Mouse (Mus musculus) frontal cortex, postnatal 10 days (tissue): ENCODE measurements around the gene Trak1.
"Not testable (repeated sequence)": the region's sequence is repeated elsewhere in the genome, so short reads cannot be mapped to it uniquely, and the experiment has no call there.

Experiments
- DNase-seq, 2 experiments: peaks; one replicate each; pipeline ENCODE4 v3.0.0; 2022; ENCODE audit warnings: low spot score in 2 of 2, mixed read lengths in 1 of 2

The Trak1 gene

DNA sequence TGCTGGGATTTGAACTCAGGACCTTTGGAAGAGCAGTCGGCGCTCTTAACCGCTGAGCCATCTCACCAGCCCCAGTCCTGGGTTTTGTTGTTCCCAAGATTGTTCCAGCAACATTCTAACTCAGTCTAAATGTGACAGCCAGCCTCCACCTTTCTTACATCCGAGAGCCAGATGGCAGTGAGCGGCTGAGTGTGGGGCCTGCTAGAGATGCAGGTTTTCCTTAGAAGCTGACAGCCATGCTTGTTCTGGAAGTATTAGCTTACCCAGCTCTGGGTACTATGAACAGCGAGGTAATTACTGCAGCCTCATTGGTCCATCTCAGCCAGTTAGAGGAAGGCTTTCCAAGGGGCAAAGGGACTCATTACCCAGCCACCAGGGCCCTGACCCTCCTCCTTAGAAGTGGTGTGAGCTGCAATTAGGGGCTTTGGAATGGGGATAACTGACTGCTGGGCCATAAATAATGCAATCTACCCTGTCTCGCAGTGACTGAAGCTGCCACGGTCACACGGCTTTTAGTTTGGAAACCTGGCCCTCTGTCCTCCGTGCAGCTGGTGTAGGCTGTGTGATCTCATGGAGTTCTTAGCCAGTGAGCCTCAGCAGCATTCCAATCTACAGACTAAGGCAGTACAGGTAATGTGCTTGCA, 22.1 kb downstream of the Trak1 start:
- DNase-seq = no peak

DNA sequence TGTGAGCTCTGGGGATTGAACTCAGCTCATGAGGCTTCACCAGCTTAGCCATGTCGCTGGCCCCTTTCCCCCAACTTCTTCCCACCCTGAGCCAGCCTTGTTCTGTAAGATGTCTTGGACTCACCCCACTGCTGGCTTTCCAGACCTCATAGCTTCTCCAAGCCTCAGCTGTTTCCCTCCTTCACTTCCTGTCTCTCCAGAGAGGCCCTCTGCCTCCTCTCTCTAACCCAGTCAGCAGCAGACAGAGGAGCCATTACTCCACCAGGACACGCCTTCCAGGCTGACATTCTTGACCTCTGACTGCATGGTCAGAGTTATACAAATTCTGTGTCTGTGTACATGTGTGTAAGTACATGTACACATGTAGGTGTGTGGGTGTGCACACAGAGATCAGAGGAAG, 23.1 kb downstream of the Trak1 start:
- DNase-seq = no peak

DNA sequence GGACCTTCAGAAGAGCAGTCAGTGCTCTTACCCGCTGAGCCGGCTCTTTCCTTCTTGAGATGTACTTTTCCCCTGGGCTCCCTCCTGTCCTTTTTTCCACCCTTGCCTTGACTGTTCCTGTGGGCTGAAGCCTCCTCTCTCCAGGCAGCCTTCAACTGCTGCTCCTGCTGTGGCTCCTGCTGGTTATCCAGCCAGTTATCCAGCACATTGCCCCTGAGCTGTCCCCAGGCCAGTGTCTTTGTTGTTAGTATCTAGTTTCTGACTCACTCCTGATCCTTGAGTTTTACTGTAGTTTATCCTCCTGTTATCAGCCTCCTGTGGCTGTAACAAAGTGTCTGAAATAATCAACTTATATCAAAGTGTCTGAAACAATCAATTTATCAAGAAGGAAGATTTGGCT, 23.8 kb downstream of the Trak1 start:
- no peak for DNase-seq

DNA sequence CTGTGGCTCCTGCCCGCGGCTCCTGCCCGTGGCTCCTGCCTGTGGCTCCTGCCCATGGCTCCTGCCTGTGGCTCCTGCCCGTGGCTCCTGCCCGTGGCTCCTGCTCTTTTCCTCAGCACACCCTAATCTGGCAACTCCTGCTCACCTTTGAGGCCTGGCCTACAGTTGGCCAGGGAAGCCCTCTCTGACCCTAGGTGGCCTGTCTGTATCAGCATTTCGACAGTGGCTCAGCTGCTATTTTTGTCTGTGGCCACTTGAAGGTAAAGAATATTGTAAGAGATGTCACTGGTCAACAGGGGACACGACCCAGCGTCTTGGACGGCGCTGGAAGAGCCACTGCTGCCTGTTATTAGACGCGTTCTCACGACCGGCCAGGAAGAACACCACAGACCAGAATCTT, 24.7 kb downstream of the Trak1 start:
- no peak for DNase-seq

DNA sequence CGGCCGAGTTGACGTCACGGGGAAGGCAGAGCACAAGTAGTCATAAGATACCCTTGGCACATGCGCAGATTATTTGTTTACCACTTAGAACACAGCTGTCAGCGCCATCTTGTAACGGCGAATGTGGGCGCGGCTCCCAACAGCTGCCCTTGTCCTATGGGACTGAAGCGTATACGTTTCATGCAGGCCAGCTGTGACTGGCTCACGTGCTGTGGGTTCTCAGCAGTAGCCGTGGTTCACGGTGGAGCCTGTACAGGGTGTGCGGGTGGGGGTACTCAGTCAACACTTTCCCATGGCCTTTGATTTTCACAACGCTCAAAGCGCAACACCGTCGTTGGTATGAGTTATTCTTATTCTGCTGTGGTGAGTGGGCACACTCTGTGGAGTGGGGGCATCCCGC, 31.0 kb downstream of the Trak1 start:
- DNase-seq = not testable (repeated sequence)

DNA sequence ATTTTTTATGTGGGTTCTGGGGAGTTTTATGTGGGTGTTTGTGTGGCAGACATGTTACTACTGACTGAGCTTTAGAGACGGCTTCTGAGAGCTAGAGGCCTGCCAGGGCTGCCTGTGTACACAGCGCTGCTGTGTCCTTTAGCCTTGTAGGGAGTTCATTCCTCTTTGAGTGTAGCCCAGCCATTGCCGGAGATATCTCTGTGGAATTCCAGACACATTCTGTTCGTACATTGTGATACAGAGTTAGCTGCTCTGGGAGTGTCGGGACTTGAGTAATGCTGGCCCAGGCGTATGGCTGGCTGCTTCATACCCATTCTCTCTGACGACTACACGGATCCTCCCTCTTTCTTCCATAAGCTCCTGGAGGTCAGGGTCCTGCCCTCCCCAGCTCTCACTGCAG, 31.9 kb downstream of the Trak1 start:
- no peak for DNase-seq

DNA sequence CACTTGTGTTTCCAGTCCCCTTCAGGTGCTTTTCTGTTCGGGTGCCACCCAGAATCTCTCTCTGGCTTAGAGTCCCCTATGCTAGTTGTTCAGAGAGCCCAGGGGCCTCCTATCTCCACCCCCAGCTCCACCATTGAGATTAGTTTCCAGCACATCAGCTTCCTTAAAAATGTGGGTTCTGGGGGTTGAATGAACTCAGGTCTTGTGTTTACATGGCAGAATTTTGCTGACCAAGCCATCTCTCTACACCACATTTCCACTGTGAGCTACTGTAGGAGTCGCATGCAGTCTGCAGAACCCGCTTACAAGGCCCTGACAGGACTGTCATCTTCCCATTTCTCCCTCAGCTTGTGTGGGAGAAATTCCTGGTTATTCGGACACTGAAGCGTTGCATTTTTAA, 32.8 kb downstream of the Trak1 start:
- no peak for DNase-seq

DNA sequence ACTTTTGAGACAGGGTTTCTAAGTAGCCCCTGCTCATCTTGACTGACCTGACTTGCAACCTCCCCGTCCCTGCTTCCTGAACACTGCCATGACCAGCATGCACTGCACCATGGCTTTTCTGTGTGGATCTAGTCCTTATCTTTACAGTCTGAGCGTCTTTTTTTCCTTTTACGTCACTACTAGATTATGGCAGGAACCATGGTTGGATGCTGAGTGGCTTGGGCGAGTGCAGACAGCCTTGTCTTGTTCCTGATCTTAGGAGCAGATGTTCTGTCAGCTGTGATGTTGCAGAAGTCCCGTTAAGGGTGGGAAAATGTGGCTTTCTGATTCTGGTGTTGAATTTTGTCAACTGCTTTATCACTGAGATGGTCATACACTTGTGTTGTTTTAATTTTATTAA, 34.1 kb downstream of the Trak1 start:
- no peak for DNase-seq

DNA sequence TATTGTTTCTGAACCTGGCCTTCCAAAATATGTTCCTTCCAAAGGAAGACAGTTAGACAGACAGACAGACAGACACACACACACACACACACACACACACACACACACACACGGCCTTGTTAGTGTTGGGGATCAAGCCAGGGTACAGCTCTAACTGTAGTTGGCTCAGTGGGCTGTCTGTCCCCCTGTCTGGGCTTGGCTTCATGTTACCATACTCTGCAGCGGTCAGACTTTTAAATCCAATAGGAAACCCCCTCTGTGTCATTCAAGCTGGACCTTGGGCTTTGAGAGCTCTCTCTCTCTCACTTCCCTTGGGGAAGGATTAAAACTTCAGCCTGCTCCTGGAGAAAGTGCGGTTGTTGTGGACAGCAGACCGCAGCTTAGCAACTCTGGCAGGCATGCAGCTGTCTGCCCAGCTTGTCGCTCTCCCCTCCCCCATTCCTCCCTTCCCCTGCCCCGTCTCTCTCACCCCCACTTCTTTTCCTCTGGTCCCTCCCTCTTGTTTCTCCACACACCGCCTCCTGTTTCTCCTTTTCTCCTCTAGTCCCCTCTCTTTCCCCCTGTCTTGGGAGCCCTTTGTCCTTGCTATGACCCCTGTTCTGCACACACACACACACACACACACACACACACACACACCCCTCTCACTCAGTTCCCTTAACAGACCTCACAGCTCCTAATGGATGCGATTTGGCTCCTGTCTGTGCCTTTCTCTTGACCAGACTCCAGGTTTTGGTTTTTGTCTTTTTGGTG, 34.8 kb downstream of the Trak1 start:
- peak; percentile 48 to 54 for DNase-seq

DNA sequence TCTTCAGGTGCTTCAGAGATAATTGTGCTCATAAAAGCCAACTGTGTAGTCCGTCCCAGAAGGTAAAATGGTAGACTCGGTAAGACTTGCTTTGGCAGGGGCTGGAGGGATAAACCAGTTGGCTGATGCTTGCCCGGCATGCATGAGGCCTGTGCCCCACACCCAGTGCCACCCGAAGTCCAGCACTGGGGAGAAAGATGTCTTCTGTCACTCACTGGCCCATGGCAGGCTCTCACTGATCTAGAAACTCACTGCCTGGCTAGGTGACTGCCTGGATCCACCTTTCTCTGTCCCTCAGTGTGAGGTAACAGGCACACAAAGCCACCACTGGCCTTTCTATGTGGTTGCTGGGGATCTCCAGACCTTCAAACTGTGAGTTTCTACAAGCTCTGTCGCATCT, 36.3 kb downstream of the Trak1 start:
- DNase-seq = no peak

DNA sequence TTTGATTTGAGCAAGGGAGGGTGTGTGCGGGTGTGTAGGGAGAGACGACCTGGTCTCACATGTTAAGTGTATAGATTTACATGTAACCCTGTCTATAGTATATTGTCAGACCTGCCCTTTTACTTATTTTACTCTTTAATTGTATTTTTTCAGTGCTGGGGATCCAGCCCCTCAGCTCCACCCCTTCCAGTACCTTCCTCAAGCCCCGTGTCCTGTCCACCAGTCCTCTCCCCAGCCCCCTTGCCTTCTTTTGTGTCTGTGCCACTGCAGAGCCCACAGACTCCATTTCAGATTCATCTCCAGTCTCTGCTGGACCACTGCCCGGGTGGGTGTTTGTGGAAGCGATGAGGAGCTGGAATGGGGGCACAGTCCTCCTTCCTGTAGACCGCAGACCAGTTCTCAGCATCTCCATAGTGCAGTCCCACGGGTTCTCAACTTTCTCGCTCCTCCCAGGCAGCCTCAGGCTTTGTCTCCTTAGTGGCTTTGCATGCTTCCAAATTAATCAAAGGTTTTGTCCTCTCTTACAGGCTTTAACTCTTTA, 37.1 kb downstream of the Trak1 start:
- no peak for DNase-seq

DNA sequence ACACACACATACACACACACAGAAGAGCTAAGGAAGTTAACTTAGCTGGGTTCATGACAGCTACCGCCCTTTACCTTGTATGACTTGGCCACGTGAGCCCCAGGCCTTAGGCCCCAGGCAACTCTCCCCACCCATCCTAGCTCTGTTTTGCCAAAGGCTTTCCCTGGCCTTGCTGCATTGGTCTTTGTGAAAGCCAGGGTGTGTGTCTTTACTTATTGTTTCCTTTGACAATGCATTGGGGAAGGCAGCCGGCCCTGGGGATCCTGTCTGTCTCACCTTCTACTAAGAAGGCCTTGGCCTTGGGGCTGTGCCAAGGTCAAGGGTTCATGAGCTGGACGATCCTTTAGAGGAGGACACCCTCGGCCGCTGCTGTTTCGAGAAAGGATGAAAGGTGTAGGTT, 38.3 kb downstream of the Trak1 start:
- no peak for DNase-seq

DNA sequence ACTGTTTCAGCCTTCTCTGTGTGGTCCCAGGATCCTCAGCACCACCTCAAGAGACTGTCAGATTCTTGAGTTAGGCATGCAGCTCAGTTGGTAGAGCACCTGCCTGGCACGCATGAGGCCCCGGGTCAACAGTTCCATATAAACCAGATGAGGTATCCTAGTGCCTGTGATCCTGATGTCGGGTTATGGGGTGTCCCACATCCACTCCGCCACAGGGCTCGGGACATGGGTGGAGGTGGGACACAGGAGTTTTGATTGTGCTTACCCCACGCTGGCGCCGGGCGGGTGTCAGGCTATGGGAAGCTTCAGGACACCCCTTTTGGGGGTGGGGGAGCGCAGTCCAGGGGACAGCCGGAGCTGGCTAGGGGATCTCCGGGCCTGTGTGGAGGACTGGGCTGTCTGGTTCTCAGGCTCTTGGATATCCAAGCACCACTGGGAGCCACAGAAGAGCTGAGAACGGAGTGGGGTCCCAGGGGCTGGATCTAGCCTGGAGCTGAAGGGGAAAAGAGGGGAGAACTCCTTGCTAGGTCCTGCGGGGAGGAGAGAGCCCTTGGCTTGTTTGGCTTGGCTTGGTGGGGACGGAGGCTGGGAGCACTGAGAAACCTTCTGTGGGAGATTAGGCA, 39.1 kb downstream of the Trak1 start:
- no peak for DNase-seq

DNA sequence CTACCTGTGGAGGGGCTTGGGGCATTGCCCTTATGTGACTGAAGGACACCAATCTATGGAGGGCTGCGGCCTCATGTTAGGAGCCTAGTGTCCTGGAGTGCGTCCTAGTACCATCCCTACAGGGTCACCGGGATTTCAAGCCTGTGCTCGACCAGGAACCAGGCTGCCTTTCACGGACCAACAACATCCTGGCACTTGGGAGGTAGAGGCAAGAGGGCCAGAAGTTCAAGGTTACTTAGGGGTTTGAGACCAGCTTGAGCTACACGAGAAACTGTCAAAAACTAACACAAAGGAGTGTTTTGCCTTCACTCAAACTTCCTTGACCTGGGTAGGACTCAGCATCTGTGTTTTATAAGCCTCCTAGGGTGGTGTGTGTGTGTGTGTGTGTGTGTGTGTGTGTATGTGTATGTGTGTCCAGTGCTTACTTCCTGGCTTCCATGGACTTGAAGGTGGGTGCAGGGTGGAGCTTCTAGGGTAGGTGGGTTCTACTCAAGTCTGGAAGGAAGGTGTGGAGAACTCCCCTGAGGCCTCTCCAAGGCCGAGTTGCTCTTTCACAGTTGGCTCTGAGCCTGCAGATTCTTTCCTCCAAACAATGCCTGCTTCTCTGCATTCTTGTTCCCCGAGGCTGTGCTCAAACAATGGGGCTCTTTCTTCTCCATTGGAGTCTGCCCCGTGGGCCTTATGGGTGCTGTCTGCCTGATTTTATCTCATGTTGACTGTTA, 40.1 kb downstream of the Trak1 start:
- DNase-seq = no peak

DNA sequence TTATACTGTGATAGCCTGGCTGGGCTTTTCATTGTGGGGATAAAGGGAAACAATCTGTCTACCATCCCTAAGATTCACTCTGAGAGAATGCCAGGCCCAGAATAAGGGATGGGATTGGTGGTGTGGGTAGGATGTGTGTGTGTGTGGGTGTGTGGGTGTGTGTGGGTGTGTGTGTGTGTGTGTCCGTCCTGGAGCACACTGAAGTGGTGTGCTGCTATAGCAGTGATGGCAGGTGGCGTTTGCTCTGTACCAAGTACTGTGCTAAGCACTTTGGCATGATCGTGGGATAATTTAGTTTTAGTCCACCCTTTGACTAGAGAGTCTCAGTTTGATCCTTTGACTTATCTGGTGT, 40.6 kb downstream of the Trak1 start:
- no peak for DNase-seq

DNA sequence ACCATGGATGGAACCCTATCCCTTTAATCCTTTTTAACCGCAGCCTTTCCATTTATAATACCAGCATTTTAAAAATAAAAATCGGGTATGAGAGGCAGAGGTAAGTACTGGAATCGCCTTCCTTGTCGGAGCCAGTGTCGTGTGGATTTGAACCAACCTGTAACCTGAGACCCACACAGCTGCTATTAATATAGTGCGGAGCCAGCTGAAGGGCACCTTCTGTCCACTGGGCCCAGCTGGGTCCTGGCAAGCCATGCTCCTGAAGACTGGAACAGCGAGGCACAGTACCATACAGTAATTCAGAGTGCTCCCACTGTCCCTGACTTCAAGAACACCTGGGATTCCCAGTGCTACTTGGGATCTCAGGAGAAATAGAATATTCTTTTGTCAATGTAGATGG, 44.5 kb downstream of the Trak1 start:
- no peak for DNase-seq

DNA sequence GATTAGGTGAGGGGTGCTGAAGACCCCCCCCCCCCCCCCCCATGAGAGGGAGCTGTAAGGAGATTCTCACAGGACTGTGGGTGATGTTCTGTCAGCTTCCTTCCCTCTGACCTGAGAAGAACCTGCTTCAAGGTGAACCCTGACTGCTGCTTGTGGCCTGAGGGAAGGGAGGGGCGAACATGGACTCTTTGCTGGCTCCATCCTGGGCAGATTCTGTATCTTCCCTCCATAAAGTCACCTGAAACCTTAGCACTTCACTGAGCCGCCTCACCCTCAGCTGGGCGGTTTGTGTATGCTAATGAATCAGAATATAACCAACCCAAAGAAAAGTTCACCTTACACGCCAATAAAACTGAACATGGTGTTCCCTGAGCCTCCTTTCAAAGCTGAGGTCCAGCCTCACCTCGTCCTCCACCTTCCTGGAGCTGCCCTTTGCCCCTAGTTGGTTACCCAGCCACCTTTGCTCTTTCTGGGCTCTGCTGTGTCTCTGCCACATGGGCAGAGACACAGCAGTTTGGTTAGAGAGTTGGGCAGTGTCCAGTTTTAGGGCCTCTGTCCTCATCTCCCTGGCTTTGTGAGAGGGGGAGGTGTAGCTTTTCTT, 45.3 kb downstream of the Trak1 start:
- DNase-seq = no peak

DNA sequence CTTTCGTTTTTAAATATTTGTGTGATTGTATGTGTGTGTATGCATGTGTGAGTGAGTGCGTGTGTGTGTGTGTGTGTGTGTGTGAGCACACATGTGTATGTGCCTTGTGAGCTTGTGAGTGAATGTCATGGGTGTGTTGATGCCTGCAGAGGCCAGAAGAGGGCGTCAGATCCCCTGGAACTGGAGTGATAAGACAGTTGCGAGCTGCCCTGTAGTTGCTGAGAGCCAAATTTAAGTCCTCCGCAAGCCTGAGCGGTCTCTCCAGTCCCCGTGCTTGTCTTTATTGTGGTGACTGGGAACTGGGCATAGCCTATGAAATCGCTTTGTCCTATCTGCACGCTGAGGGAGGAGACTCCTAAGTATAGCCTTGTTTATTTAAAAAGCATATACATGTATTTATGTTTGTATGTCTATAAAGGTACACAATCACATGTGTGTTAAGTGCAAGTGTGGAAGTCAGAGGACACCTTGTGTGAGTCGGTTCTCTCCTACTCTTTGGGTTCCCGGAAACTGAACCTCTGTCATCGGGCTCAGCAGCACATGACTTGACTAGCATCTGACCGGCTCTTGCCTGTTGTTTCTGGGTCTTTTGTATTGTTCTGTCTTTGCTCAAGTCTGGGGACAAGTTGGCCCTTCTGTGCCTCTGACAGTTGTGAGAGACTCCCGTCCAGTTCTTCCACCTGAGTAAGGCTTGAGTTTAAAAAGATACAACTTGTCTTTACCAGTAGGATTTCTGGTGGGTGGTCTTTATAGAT, 46.0 kb downstream of the Trak1 start:
- DNase-seq = no peak

DNA sequence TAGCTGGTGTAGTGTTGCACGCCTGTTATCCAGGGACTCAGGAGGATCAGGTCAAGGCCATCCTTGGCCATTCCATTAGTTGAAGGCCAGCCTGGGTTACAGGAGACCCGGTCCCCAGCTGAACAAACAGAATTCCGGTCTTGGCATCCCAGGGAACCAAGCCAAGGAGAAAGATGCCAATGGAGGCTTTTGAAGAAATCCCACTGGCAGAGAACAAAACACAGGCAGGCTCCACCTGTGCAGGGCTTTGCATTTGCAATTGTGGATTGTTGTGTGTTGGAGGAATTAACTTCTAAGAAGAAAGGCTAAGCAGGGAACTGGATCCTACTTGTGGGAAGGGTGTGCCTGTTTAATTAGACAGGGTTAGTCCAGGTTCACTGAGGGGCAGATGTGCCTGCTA, 47.0 kb downstream of the Trak1 start:
- no peak for DNase-seq

DNA sequence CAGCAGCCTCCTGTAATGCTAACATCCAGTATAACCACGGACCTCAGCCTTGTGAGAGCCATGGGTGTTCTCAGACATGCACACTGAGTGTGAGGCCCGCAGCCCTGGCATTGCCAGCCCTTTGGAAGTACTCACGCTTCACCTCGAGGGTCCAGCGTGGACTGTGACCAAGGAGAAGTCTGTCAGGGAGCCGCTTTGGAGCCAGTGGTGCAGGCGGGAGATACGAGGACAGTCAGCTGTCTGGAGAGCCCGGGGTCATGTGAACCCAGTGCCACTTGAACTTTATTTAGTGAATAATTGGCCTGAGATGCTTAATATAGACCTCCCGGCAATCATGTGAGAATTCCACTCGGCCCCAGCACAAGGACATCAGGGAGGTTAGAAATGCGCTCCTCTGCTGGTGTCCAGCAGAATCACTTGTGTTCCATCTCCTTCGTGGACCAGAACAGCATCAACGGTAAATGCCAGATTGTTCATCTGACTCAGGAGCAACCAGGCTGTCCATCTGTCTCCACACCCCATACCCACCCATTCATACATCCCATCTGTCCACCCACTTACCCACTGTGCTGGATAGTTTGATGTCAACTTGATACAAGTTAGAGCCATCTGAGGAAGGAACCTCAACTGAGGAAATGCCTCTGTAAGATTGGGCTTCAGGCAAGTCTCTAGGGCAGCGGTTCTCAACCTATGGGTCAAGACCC, 48.3 kb downstream of the Trak1 start:
- no peak for DNase-seq

DNA sequence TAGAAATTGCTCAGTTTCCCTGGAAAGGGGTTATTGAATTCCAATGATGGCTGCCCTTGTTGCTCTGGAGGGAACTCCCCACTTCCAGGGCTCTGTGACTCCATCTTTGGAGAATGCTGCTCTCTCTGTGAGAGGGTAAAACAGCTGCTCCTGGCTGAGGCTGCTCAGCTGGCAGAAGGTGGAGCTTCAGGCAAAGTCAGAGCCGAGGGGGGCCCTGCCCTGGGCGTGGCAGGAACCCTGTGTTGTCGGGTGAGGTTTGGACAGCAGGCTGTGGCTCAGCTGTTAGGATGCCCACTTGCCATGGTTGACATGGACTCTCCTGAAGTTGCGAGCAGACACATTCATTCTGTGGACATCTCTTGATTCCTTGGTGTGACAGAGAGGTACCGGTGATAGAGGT, 49.3 kb downstream of the Trak1 start:
- DNase-seq = no peak
